Mouse (Mus musculus) heart, embryonic 15.5 days (tissue): ENCODE measurements around the gene Tmem238l. TPM values are rescaled to one million over a fixed set of nuclear protein-coding genes. Genes with fewer than 3 reads are reported as not detected.

Source experiments
- ATAC-seq: fragments of 200-750 bp; cut with Nextera tagmentation; replicated peaks from 2 replicates; pipeline ENCODE4 v1.8.0; 2017; ENCODE audit warnings: low read depth, moderate TSS enrichment; ENCODE audit not compliant: insufficient number of reproducible peaks, insufficient read depth, low FRiP score
- H3K27ac ChIP-seq: fragments of 300-500 bp; sonication (generic); 2 replicates; pipeline ENCODE4 v1.5.1; 2015; ENCODE audit warnings: mild to moderate bottlenecking, inconsistent platforms
- H3K27me3 ChIP-seq: fragments of 300-500 bp; sonication (generic); 2 replicates; pipeline ENCODE4 v1.6.1; 2015; ENCODE audit warnings: inconsistent platforms
- H3K36me3 ChIP-seq: fragments of 300-500 bp; sonication (generic); 2 replicates; pipeline ENCODE4 v1.6.1; 2015; ENCODE audit warnings: mild to moderate bottlenecking, inconsistent platforms
- H3K4me1 ChIP-seq: fragments of 300-500 bp; sonication (generic); replicated peaks from 2 replicates; pipeline ENCODE4 v1.6.1; 2015; ENCODE audit warnings: inconsistent platforms
- H3K4me2 ChIP-seq: fragments of 300-500 bp; sonication (generic); 2 replicates; pipeline ENCODE4 v1.6.1; 2015; ENCODE audit warnings: inconsistent platforms, mild to moderate bottlenecking, moderate library complexity
- H3K4me3 ChIP-seq: fragments of 300-500 bp; sonication (generic); 2 replicates; pipeline ENCODE4 v1.5.1; 2015; ENCODE audit warnings: mild to moderate bottlenecking, inconsistent platforms
- H3K9ac ChIP-seq: fragments of 300-500 bp; sonication (generic); 2 replicates; pipeline ENCODE4 v1.6.1; 2015; ENCODE audit warnings: mild to moderate bottlenecking, inconsistent platforms
- H3K9me3 ChIP-seq: fragments of 300-500 bp; sonication (generic); replicated peaks from 2 replicates; pipeline ENCODE4 v1.6.1; 2016; ENCODE audit warnings: inconsistent platforms
- WGBS: fragments of 180-500 bp; shearing (Covaris S2); methylation state at CpG from one replicate; pipeline ENCODE4 v1.1.7; 2015; ENCODE audit warnings: mixed read lengths; 5-methylcytosine and 5-hydroxymethylcytosine counted together
- polyA plus RNA-seq: library from polyadenylated mRNA; unstranded; fragments of >200 nt; fragmentation: Nextera tagmentation; extraction: Ambion mirVana; gene quantifications from 2 replicates; pipeline ENCODE4 v1.2.1, GENCODE M21; 2015

The Tmem238l gene
- polyA plus RNA-seq, result 0.15 TPM in 1 of 2 replicates, not detected in the other

DNA sequence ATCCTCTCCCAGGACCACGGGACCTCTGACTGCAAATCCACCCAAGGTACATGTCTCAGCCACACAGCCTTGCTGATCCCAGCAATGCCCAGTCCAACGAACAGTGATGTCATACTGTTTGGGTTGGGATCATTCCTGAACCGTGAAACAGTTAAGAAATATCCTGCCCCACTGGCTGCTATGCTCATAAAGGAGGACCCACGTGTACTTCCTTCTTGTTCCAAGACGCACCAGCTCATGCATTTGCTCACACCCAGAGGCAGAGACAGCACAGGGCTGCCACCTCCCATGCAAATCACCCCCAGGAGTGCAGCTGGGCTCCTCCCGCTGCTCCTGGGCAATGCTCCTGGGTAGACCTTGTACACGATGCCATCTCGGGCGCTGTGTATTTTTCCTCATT, at the start of gene Tmem238l:
Gene Tmem238l, plus strand, starts transcription at position 336 of the 400 bp plus-strand sequence.
- Histone ChIP-seq H3K27me3 (no peaks in the 10 kb centered on the region), H3K4me3 (no peak within 1 kb of the TSS), H3K9me3 (no peaks in the 10 kb centered on the region), H3K36me3 (no peaks in the 10 kb centered on the region), H3K4me2 (no peak within 1 kb of the TSS), H3K27ac (no peak within 1 kb of the TSS), H3K9ac (no peak within 1 kb of the TSS), H3K4me1 (peaks cover under 1% of the 10 kb centered on the region; the same call in 1 of the 2 replicates)
- no peak for ATAC-seq
- WGBS, result 78% methylated on average over 9 of the region's 9 CpGs

DNA sequence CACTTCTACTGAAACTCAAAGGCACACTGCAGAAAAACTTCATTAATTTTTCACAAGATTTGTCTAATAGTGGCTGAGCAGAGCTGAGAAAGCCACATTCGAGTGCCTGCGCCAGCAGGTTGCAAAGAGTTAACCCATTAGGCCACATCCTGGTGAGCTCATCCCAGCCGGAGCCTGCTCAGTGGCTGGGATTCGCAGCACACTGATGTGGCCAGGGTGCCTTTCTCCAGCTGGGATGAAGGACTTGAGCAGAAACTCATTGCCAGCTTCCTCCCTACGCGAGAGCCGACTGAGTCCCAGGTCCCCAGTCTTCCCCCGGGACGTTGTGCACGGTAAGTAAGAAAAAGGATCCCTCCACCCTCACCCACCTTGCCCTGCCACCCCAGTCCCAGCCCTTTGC, 44.6 kb upstream of the Tmem238l start, which contains the start of gene Pirt:
Gene Pirt, plus strand, starts transcription at position 171 of the 400 bp plus-strand sequence.
- WGBS, result 30% methylated on average over 10 of the region's 10 CpGs
- H3K4me3 ChIP-seq, result peak within 1 kb of the TSS; percentile 34
- peak within 1 kb of the TSS; percentile 31 for H3K9ac ChIP-seq
- H3K4me1 ChIP-seq, result peaks cover 38% of the 10 kb centered on the region
- H3K36me3 ChIP-seq, result no peaks in the 10 kb centered on the region
- peaks cover 13% of the 10 kb centered on the region; the same call in 1 of the 2 replicates for H3K27me3 ChIP-seq
- peak within 1 kb of the TSS; percentile 56 for H3K4me2 ChIP-seq
- no peak for ATAC-seq
- H3K9me3 ChIP-seq, result no peaks in the 10 kb centered on the region
- H3K27ac ChIP-seq, result peak within 1 kb of the TSS; percentile 87

DNA sequence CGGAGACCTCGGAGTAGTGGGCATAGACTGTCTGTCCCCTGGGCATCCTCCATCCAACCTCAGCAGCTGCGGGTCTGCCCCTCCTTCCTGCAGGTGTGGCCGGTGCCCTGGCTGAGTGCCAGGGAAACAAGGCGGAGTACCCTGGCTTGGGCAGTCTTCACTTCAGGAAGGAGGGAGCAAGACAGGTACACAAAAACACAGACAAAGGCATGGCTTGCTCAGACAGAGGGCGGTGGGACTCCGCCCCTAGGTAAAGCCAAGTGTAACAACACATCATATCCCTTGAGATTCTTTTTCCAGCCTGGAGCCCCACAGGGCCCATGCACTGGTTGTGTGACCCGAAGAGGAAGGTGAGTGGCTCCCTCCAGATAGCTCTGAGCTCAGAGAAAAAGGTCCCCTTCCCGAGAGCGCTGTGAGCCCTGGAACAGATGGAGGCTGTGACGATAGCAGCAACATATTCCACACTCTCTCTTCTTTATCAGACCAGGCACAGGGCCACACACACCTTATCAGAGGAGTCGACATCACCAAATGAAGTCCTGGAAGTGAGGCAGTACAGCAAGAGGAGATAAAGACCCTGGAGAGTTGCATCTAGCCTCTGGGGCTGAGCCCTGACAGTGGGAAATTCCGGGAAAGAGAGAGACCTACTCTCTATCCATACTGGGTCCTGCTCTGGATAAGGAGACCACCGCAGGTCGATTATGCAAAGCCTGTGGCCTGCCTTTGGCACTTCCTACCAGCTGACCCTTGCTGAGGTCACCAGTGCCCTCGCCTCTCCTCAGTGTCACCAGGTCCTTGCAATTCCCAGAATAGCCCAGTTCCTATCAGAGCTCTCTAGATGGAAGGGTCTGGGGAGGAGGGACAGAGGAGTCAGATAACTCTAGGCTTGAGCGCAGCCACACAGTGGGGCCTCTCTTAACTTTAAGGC, 43.6 kb upstream of the Tmem238l start:
- 17% methylated on average over 17 of the region's 17 CpGs for WGBS

DNA sequence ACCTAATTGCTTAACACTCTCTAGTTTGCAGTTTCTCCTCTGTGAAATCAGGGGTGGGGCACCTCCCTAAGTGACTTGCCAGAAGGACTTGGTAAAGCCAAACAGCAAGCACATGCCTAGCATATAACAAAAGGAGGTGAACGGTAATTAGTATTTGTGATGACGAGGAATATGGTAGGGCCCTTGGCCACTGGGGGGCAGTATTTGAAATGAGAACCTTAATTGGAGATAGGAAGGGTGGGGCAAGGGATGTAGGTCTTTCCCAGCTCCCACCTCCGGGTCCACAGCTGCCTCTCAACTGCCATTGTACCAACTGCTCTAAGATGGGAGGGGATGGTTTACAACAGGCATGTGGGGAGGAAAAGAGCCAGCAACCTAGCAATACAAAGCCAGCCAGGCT, 42.2 kb upstream of the Tmem238l start:
- ATAC-seq, result no peak
- H3K36me3 ChIP-seq, result no peaks in the 10 kb centered on the region
- WGBS, result 35% methylated on average over 3 of the region's 3 CpGs
- 0 out of 2 replicates have a peak overlapping the region, but pooled peaks have one; percentile 87 for H3K27ac ChIP-seq
- peaks cover 13% of the 10 kb centered on the region; the same call in 1 of the 2 replicates for H3K27me3 ChIP-seq
- H3K4me2 ChIP-seq, result no peak overlapping the region
- H3K4me3 ChIP-seq, result no peak overlapping the region
- H3K9me3 ChIP-seq, result no peaks in the 10 kb centered on the region
- H3K9ac ChIP-seq, result no peak overlapping the region
- peaks cover 38% of the 10 kb centered on the region for H3K4me1 ChIP-seq

More for the DNA sequence above, 43.6 kb upstream of the Tmem238l start:
- H3K36me3 ChIP-seq, result no peaks in the 10 kb centered on the region
- peak; percentile 85 for ATAC-seq
- peak overlapping the region; percentile 31 for H3K9ac ChIP-seq
- peak overlapping the region; percentile 34 for H3K4me3 ChIP-seq
- peak overlapping the region; percentile 87 for H3K27ac ChIP-seq
- peaks cover 13% of the 10 kb centered on the region; the same call in 1 of the 2 replicates for H3K27me3 ChIP-seq
- no peaks in the 10 kb centered on the region for H3K9me3 ChIP-seq
- H3K4me2 ChIP-seq, result peak overlapping the region; percentile 56
- H3K4me1 ChIP-seq, result peaks cover 38% of the 10 kb centered on the region

DNA sequence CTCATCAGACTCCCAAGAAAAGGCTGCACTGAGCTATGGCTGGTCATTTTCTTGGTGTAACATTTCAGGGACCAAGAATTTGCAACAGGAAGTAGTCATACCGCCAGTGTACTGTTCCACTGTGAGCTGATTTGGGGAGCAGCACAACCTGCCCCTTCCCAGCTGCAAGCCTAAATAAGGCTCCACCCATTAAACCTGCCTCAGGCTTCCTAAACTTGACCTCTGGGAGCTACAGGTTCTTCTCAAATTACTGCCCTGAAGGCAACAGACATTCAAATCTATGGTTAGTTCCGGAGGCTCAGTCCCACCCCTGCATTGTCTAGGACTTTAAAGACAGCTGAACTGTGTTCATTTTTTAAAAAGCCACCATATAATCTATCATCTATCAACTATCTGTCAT, 36.4 kb upstream of the Tmem238l start:
- Histone ChIP-seq H3K4me2 (no peak overlapping the region), H3K4me3 (no peak overlapping the region), H3K36me3 (no peaks in the 10 kb centered on the region), H3K4me1 (0 out of 2 replicates have a peak, but pooled peaks cover 1% of the 10 kb centered on the region), H3K27ac (no peak overlapping the region), H3K9me3 (no peaks in the 10 kb centered on the region), H3K27me3 (peaks cover 13% of the 10 kb centered on the region; the same call in 1 of the 2 replicates), H3K9ac (no peak overlapping the region)
- ATAC-seq, result no peak
- WGBS, result 72% methylated on average over 2 of the region's 2 CpGs

DNA sequence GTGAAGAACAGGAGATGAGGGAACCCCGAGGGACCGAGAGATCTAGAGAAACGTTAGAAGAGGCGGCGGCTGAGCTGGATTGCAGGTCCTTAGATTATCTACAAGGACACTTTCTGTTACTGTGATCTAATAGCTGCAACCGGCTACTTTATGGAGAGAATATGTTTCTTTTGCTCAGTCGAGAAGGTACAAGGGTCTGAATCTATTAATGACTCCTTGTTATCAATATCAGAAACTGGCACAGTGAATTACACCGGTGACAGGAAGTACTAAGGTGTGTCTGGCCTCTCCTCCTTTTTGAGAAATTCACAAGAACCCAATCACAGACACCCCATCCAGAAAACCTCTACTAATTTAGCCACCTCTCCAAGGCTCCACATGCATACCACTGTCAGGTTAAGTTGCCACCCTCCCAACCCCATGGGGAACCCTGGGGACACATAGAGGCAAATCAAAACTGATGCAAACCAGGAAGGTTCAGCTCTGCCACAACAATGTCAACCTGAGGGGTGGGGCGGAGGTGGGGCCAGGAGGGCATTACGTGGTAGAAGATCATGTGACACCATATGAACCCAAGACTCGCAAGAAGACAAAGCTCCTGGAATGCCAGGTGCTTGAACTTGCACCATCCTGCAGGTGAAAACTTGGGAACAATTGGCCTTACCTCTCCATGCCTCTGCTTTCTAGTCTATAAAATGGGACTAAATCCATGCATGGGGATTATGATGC, 32.2 kb upstream of the Tmem238l start:
- ATAC-seq, result no peak
- H3K27ac ChIP-seq, result no peak overlapping the region
- H3K9me3 ChIP-seq, result no peaks in the 10 kb centered on the region
- peaks cover 11% of the 10 kb centered on the region; the same call in 1 of the 2 replicates for H3K27me3 ChIP-seq
- 80% methylated on average over 11 of the region's 11 CpGs for WGBS
- no peaks in the 10 kb centered on the region for H3K36me3 ChIP-seq
- no peak overlapping the region for H3K9ac ChIP-seq
- no peaks in the 10 kb centered on the region for H3K4me1 ChIP-seq
- H3K4me2 ChIP-seq, result no peak overlapping the region
- no peak overlapping the region for H3K4me3 ChIP-seq

DNA sequence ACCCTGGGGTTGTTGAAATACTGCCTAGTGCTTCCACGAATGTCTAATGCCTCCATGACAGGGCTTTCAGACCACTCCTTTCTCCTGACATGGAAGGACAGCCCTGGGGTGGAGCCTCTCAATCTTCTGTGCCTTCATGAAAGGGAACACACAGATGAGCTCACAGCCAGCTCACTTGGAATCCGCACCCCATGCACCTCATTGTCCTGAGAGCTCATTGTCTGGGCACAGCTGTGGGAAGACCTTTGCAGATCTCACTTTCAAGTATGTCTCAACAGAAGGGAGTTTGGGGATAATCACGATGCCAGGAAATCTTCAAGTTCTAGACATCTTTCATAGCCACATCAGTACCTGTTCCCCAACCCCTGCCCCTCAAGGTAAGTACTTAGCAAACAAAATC, 28.1 kb upstream of the Tmem238l start:
- Histone ChIP-seq H3K4me2 (no peak overlapping the region), H3K4me1 (no peaks in the 10 kb centered on the region), H3K9ac (no peak overlapping the region), H3K27ac (no peak overlapping the region), H3K4me3 (no peak overlapping the region), H3K36me3 (no peaks in the 10 kb centered on the region), H3K9me3 (no peaks in the 10 kb centered on the region), H3K27me3 (peaks cover 2% of the 10 kb centered on the region; the same call in 1 of the 2 replicates)
- no peak for ATAC-seq
- 68% methylated on average over 3 of the region's 3 CpGs for WGBS

DNA sequence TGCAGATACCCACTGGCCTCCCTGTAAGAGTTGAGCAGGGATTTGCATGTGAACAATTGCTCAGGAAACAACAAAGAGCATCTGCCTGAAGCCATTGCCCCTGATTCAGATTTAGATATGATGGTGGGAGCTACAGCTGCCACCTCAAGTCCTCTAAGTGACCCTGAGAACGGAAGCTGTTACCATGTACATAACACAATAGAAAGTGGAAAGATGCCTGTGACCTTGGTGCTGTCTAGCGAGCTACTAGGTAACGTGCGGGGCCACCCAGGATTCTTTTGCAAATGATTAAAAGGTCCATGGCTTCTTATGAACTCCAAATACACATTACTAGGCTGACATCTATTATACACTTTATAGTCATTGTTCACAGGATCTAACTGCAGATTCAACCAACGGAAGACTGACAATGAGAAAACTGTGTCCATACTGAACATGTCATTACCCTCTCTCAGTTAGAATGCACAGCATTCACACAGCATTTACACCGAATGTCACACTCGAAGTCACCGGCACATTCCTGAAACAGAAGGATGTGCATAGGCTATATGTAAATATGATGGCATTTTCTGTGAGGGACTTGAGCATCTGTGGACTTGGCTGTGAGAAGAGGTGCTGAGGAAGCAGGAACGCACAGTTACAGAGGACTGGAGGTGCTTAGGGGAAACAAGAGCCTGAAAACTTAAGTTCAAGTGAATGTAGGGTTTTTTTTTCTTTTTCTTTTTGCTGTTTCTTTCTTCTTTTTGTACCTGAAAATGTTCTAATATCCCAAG, 23.4 kb upstream of the Tmem238l start:
- Histone ChIP-seq H3K9me3 (no peaks in the 10 kb centered on the region), H3K4me3 (no peak overlapping the region), H3K36me3 (no peaks in the 10 kb centered on the region), H3K27me3 (no peaks in the 10 kb centered on the region; the same call in 1 of the 2 replicates), H3K4me2 (no peak overlapping the region), H3K27ac (no peak overlapping the region), H3K9ac (no peak overlapping the region), H3K4me1 (no peaks in the 10 kb centered on the region)
- ATAC-seq, result no peak
- WGBS, result 70% methylated on average over 9 of the region's 9 CpGs

DNA sequence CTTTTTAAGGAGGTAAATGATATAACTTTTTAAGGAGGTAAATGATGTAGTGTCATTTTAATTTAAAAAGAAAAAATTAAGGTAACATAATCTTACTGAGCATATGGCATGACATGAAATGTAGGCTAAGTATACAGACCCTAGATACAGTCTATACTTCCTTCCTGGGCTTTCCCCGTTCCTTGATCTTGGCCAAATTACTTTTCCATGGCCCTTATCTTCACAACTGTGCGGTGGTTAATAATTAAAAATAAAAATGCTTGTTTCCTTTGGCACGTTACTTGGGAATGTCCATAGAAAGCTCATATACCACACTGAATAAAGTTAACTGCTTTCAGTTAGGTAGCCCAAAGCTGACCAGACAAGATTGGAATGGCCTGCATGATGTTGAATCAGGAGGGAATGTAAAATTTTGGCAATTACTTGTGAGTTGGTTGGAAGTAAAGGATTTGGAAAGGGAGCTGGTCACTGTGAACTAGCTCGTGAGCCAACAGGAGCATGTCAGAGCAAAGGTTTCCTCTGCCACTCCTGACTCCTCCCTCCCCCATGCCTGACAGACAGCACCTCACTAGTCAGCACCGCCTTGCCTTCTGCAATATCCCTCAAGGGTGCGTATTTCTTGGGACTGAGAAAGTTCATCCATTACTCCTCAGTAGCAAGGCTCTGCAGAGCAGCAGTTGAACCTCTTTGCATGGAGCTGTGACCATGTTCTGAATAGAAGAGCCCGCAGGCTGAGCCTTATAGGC, 21.8 kb upstream of the Tmem238l start:
- H3K9ac ChIP-seq, result no peak overlapping the region
- no peaks in the 10 kb centered on the region for H3K36me3 ChIP-seq
- no peaks in the 10 kb centered on the region; the same call in 1 of the 2 replicates for H3K27me3 ChIP-seq
- no peak overlapping the region for H3K4me2 ChIP-seq
- no peak for ATAC-seq
- no peak overlapping the region for H3K27ac ChIP-seq
- H3K9me3 ChIP-seq, result no peaks in the 10 kb centered on the region
- H3K4me3 ChIP-seq, result no peak overlapping the region
- 73% methylated on average over 7 of the region's 7 CpGs for WGBS
- H3K4me1 ChIP-seq, result no peaks in the 10 kb centered on the region

DNA sequence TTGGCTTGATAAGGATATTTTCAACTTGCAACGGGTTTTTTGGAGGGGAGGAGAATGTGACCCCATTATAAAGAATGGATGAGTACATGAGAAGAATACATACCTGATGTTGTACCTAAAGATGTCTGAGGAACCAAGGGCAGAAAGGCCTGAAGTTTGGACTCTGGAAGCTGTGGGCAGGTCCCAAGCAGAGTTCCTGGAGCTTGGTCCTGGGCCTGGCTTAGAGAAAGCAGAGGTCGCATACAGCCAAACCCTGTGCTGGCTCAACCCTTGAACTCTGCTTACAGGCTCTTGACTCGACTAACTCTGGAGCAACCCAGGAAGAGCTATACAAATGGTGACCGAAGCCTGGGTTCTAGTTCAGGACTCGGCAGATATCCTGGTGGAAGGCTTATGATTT, 14.4 kb upstream of the Tmem238l start:
- ATAC-seq, result no peak
- Histone ChIP-seq H3K27me3 (no peaks in the 10 kb centered on the region), H3K27ac (no peak overlapping the region), H3K4me1 (no peaks in the 10 kb centered on the region), H3K9ac (no peak overlapping the region), H3K4me2 (no peak overlapping the region), H3K36me3 (no peaks in the 10 kb centered on the region), H3K4me3 (no peak overlapping the region), H3K9me3 (no peaks in the 10 kb centered on the region)
- WGBS, result 78% methylated on average over 5 of the region's 5 CpGs
